Mouse (Mus musculus): Measurements from ENCODE around the gene H2-T22. TPM values are rescaled to one million over a fixed set of nuclear protein-coding genes. Genes with fewer than 3 reads are reported as not detected.

H2-T22 gene
- polyA plus RNA-seq, 1 experiment, result 59.2 TPM

GRCm38 (mm10) chr17:35998545-35999305 lies 43.8 kb downstream of the H2-T22 start:
- DNase-seq (ENCODE audit: low read depth), result no peak

- no peak for DNase-seq (ENCODE audit: low read depth)
These were observed 44.6 kb downstream of the H2-T22 start for GRCm38 (mm10) chr17:35997713-35998510.

- peak; percentile 95 for DNase-seq (ENCODE audit: low read depth)
These were observed 45.6 kb downstream of the H2-T22 start for GRCm38 (mm10) chr17:35996949-35997348.

DNA sequence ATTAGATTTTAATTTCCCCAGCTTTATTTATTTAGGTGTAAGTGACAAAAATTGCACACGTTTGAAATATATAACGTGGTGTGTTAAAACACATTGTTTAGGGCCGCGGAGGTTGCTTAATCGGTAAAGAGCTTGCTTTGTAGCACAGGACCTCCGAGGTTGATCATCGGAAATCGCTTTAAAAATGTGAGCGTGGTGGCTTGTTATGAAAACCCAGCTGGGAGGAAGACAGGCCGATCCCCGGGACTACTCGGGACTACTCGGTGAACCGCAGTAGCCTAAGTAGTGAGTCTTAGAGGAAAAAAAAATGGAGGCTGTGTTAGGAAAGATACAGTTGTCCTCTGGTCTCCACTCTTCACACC lies 47.7 kb downstream of the H2-T22 start:
- DNase-seq (ENCODE audit: low read depth), result no peak

DNA sequence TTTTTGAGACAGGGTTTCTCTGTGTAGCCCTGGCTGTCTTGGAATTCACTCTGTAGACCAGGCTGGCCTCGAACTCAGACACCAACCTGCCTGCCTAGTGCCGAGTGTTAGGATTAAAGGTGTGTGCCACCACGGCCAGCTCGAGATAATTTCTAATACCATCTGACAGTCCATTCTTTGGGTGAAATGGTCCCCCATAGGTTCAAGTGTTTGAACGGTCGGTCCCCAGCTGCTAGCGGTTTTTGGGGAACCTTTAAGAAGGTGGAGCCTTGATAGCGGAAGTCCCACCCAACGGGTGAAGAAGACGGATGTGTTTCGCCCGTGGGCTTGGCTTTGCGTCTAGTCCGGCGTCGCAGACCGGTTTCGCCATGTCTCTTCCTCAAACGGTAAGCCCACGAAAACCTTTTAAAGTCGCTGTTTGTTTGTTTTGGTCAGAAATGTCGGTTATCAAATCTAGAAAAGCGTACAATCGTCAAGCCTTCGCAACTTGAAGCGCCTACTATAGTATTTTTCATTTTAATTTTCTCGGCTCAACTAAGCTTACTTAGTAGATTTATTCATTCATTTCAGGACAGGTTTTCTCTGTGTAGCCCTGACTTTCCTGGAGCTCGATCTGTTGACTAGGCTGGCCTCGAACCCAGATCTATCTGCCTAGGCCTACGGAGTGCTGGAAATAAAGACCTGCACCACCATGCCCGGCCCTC lies 48.2 kb downstream of the H2-T22 start:
- no peak for DNase-seq (ENCODE audit: low read depth)

GRCm38 (mm10) chr17:35993675-35994074 lies 48.9 kb downstream of the H2-T22 start:
- no peak for DNase-seq (ENCODE audit: low read depth)

DNA sequence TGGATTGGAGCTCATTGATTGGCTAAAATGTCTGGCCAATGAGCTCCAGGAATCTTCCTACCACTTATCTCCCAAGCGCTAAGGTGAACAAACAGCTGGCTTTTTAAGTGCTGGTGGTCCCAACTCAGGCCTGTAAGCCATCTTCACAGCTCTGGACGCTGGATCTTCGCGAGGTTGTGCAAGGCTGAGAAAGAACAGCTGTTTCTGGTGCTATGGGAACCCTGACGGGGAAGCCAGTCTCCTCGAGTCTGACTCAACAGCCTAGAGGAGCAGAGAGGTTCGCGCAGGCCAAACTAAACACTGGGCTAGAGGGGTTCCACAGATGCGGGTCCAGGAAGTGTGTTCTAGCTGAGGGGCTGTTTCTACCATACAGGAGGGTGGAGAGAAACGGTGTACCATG lies 50.8 kb downstream of the H2-T22 start:
- no peak for DNase-seq (ENCODE audit: low read depth)

Other genes with a start within 250 kb of the H2-T22 start
- gene Ier3, start 221.1 kb downstream of the H2-T22 start, polyA plus RNA-seq (2012; rRNA removed), result 16.8 and 19.5 TPM in 2 replicates
- 68.4 and 96.1 TPM in 2 replicates for gene Flot1, start 219.5 kb downstream of the H2-T22 start, polyA plus RNA-seq (2012; rRNA removed)
- 245 and 297 TPM in 2 replicates for gene Tubb5, start 204.4 kb downstream of the H2-T22 start, polyA plus RNA-seq (2012; rRNA removed)
- gene Mdc1, start 201.2 kb downstream of the H2-T22 start, polyA plus RNA-seq (2012; rRNA removed), result 8.2 and 10.0 TPM in 2 replicates
- 6.9 and 7.8 TPM in 2 replicates for gene Nrm, start 181.4 kb downstream of the H2-T22 start, polyA plus RNA-seq (2012; rRNA removed)
- gene Ppp1r18, start 177.2 kb downstream of the H2-T22 start, polyA plus RNA-seq (2012; rRNA removed), result 43.2 and 48.6 TPM in 2 replicates
- gene Dhx16, start 162.9 kb downstream of the H2-T22 start, polyA plus RNA-seq (2012; rRNA removed), result 49.9 and 52.4 TPM in 2 replicates
- gene 2310061I04Rik, start 145.3 kb downstream of the H2-T22 start, polyA plus RNA-seq (2012; rRNA removed), result 41.2 and 50.3 TPM in 2 replicates
- gene Atat1, start 132.7 kb downstream of the H2-T22 start, polyA plus RNA-seq (2012; rRNA removed), result 56.5 and 62.4 TPM in 2 replicates
- 86.1 and 110 TPM in 2 replicates for gene Mrps18b, start 126.4 kb downstream of the H2-T22 start, polyA plus RNA-seq (2012; rRNA removed)
- gene Ppp1r10, start 126.3 kb downstream of the H2-T22 start, polyA plus RNA-seq (2012; rRNA removed), result 31.1 and 35.8 TPM in 2 replicates
- 57.2 and 59.9 TPM in 2 replicates for gene Abcf1, start 73.0 kb downstream of the H2-T22 start, polyA plus RNA-seq (2012; rRNA removed)
- 20.7 and 30.2 TPM in 2 replicates for gene Gnl1, start 62.9 kb downstream of the H2-T22 start, polyA plus RNA-seq (2012; rRNA removed)
- gene Prr3, start 62.5 kb downstream of the H2-T22 start, polyA plus RNA-seq (2012; rRNA removed), result 18.7 and 21.4 TPM in 2 replicates
- 1.1 and 1.7 TPM in 2 replicates for gene H2-T24, start 22.2 kb downstream of the H2-T22 start, polyA plus RNA-seq (2012; rRNA removed)
- gene H2-T23, start 9.9 kb downstream of the H2-T22 start, polyA plus RNA-seq (2012; rRNA removed), result 86.4 and 99.4 TPM in 2 replicates
- 0.06 TPM in 1 of 2 replicates, not detected in the other for gene Gm6034, start 214 bp upstream of the H2-T22 start, polyA plus RNA-seq (2012; rRNA removed)
- 0.18 and 0.23 TPM in 2 replicates for gene Gm11127, start 15.6 kb upstream of the H2-T22 start, polyA plus RNA-seq (2012; rRNA removed)
- gene Gm19684, start 78.9 kb upstream of the H2-T22 start, polyA plus RNA-seq (2012; rRNA removed), result 0.08 and 0.19 TPM in 2 replicates
- not detected in 2 replicates for gene Gm7030, start 86.7 kb upstream of the H2-T22 start, polyA plus RNA-seq (2012; rRNA removed)
- 0.16 and 0.28 TPM in 2 replicates for gene Gm8909, start 125.8 kb upstream of the H2-T22 start, polyA plus RNA-seq (2012; rRNA removed)
- gene H2-T3, start 147.5 kb upstream of the H2-T22 start, polyA plus RNA-seq (2012; rRNA removed), result not detected in 2 replicates
- gene Rpp21, start 215.3 kb upstream of the H2-T22 start, polyA plus RNA-seq (2012; rRNA removed), result 52.7 and 58.0 TPM in 2 replicates
- 16.9 and 18.2 TPM in 2 replicates for gene Trim39, start 229.5 kb upstream of the H2-T22 start, polyA plus RNA-seq (2012; rRNA removed)
- gene H2-M10.2, start 243.7 kb upstream of the H2-T22 start, polyA plus RNA-seq (2012; rRNA removed), result not detected in 2 replicates